Comparison of ENCODE assay signal across 24 mouse cellular contexts in genomic region chr14:106681193-106681592, GRCm38 (mm10).
DNase-seq lines count a peak whose midpoint lies in the region; ATAC-seq and TF ChIP-seq lines count a peak whose summit lies in the region.
"Had no signal": no experiment of that assay in that cellular context is flagged by ENCODE, and none has a peak within 500 bp of the region (broad histone marks: within the 10 kb centered on the region; RNA-seq: fewer than 3 reads in every experiment).

No protein-coding gene starts in this region.

- no peak for TF ChIP-seq CTCF in bone marrow macrophage, adult 2 months (IDR thresholded peaks at IDR 0.05; ENCODE audit: low read depth, low read length)

- H3K4me3 ChIP-seq in heart, embryonic 11.5 days (ENCODE audit: low read depth, low read length), result no peak overlapping the region
- H3K4me3 ChIP-seq in bone marrow macrophage, adult 2 months (ENCODE audit: insufficient read depth, low read length), result no peak overlapping the region
- H3K4me3 ChIP-seq: forebrain, embryonic 10.5 days; forebrain, embryonic 13.5 days; heart, embryonic 12.5 days; heart, embryonic 15.5 days had no signal

- no peak overlapping the region for H3K9ac ChIP-seq in heart, embryonic 11.5 days (ENCODE audit: low read depth, low read length)
- H3K9ac ChIP-seq: forebrain, embryonic 13.5 days; heart, embryonic 12.5 days; heart, embryonic 15.5 days; hindbrain, embryonic 14.5 days had no signal

- H3K4me2 ChIP-seq in heart, embryonic 11.5 days, result no peak overlapping the region
- H3K4me2 ChIP-seq: forebrain, embryonic 13.5 days; heart, embryonic 12.5 days; heart, embryonic 15.5 days; hindbrain, embryonic 14.5 days had no signal

- H3K36me3 ChIP-seq in heart, embryonic 11.5 days (ENCODE audit: control insufficient read depth, insufficient read depth, low read length), result no peaks in the 10 kb centered on the region
- H3K36me3 ChIP-seq: forebrain, embryonic 10.5 days; heart, embryonic 12.5 days; heart, embryonic 15.5 days had no signal

- H3K4me1 ChIP-seq in heart, embryonic 11.5 days (ENCODE audit: control insufficient read depth, insufficient read depth, low read length), result no peaks in the 10 kb centered on the region
- peaks cover 5% of the 10 kb centered on the region; the same call in 1 of the 2 replicates for H3K4me1 ChIP-seq in bone marrow macrophage, adult 2 months (ENCODE audit: control insufficient read depth, insufficient read depth, low read length)
- H3K4me1 ChIP-seq: forebrain, embryonic 10.5 days; forebrain, embryonic 13.5 days; heart, embryonic 12.5 days; heart, embryonic 15.5 days had no signal

- no peak for TF ChIP-seq POLR2A in bone marrow macrophage, adult 2 months (IDR thresholded peaks at IDR 0.05; ENCODE audit: borderline replicate concordance, low read depth, low read length)

- no peak overlapping the region for H3K27ac ChIP-seq in heart, embryonic 11.5 days (ENCODE audit: low read depth, low read length)
- H3K27ac ChIP-seq in bone marrow macrophage, adult 2 months (ENCODE audit: insufficient read depth, low read depth, low read length), result peak overlapping the region; percentile 40; the same call in 1 of the 2 replicates
- H3K27ac ChIP-seq: forebrain, embryonic 10.5 days; forebrain, embryonic 13.5 days; heart, embryonic 15.5 days; hindbrain, embryonic 14.5 days; hindbrain, postnatal 0 days had no signal

- WGBS in heart, embryonic 11.5 days (ENCODE audit: insufficient replicate concordance), result 64% methylated on average over 4 of the region's 4 CpGs

- H3K27me3 ChIP-seq in heart, embryonic 11.5 days (ENCODE audit: control insufficient read depth, insufficient read depth, low read length), result no peaks in the 10 kb centered on the region
- H3K27me3 ChIP-seq: forebrain, embryonic 13.5 days; heart, embryonic 12.5 days; heart, embryonic 15.5 days had no signal

- no peaks in the 10 kb centered on the region for H3K9me3 ChIP-seq in heart, embryonic 11.5 days (replicated peaks; ENCODE audit: control insufficient read depth, low read length)
- H3K9me3 ChIP-seq: forebrain, embryonic 10.5 days; forebrain, embryonic 13.5 days; heart, embryonic 12.5 days; heart, embryonic 15.5 days had no signal

- DNase-seq in heart, adult 11 months, result peak; percentile 80
- peak; percentile 53 for DNase-seq in A20 (ENCODE audit: low read depth, low spot score)
- DNase-seq in right cerebral cortex, postnatal 10 days (ENCODE audit: low spot score in 2 of 2), result no peak
- DNase-seq in kidney, postnatal 36 days, result no peak
- DNase-seq: adrenal gland, postnatal 10 days; cerebellum, adult 11-12 months; cerebellum, adult 8-10 months; cerebellum, postnatal 14 days; gastrocnemius, postnatal 10 days; gastrocnemius, postnatal 36 days; heart, postnatal 10 days; heart, postnatal 36 days; kidney, adult 18-20 months had no signal

- no peak for ATAC-seq in heart, embryonic 11.5 days (replicated peaks; ENCODE audit: insufficient number of reproducible peaks, low FRiP score, low TSS enrichment)
- ATAC-seq: forebrain, embryonic 13.5 days; forebrain, embryonic 16.5 days; hindbrain, postnatal 0 days; inflammation-experienced regulatory T-cells, adult 6 months; intestine, embryonic 16.5 days had no signal

Comparison
In these comparisons a context has a peak if more than half of its experiments do, and no peak if none do; other contexts are left out.
1. DNase-seq: peak in heart, adult 11 months (single experiment) and A20 (single experiment); none in right cerebral cortex, postnatal 10 days (0 of 2) and kidney, postnatal 36 days (0 of 2).